Mouse (Mus musculus) 416B (cell line): ENCODE data around the gene Gga3.

Source experiments
- DNase-seq: peaks from one replicate; pipeline ENCODE4 v3.0.0; 2011; ENCODE audit warnings: low read depth

The Gga3 gene

GRCm38 (mm10) chr11:115612410-115613137, 8.7 kb upstream of the Gga3 start, which contains the start of gene Mif4gd:
Gene Mif4gd (minus strand): TSS chr11:115612969.
- DNase-seq = peak; percentile 92

DNA sequence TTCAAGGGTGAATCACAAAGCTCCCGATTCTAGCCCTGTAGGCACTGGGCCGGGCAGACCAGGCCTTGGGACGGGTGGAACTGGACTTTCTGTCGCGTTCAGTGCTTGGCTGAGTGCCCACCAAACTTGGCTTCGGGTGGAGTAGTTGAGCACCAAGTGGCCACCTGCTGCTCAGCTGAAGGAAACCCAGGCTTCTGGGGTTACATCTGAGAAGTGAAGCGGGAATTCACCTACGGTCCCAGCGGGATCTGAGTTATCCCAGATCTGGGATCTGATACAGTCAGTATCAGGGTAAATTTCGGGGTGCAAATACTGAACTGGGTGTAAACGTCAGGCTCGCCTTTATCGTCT, 8.2 kb upstream of the Gga3 start:
- peak; percentile 71 for DNase-seq

DNA sequence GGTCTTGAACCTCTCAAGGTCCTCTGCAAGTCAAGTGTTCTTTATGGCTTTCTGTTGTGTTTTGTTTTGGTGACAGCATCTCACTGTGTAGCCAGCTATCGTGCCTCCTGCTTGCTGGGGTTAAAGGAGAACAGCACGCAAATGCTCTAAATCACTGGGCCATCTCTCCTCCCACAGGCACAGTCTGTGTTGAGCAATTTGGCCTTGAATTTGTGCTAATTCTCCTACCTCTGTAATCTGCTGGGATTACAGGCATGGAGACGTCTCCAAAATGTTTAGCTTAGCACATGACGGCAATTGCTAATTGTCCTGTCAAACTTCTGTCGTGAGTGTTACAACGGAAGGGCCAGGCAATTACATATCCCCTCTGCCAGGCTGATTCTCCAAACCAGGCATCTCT, 7.3 kb upstream of the Gga3 start:
- no peak for DNase-seq

GRCm38 (mm10) chr11:115609576-115609975, 5.7 kb upstream of the Gga3 start:
- no peak for DNase-seq

- no peak for DNase-seq
Observed at GRCm38 (mm10) chr11:115608421-115609399, 4.9 kb upstream of the Gga3 start.

- no peak for DNase-seq
Observed at GRCm38 (mm10) chr11:115606733-115607132, 2.9 kb upstream of the Gga3 start.

GRCm38 (mm10) chr11:115604304-115604696, 449 bp upstream of the Gga3 start:
- peak; percentile 45 for DNase-seq

GRCm38 (mm10) chr11:115603128-115603475, 749 bp downstream of the Gga3 start:
- DNase-seq = peak; percentile 41

GRCm38 (mm10) chr11:115601174-115601573, 2.7 kb downstream of the Gga3 start:
- DNase-seq = peak; percentile 52

DNA sequence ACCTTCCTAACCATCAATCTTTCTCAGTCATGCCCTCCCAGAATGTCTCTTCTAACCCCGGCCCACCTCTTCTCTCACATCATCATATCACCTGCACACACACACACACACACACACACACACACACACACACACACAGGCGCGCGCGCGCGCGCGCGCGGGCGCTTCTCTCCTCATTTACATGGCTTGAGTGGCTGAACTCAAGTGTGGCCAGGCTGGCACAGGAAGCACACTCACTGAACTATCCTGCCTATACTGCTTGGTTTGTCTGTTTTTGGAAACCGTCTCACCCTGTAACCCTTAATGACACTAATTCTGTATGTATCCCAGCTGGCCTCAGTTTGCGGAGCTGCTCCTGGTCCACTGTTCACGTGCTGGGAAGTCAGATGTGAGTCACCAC, 3.1 kb downstream of the Gga3 start:
- DNase-seq = no peak

DNA sequence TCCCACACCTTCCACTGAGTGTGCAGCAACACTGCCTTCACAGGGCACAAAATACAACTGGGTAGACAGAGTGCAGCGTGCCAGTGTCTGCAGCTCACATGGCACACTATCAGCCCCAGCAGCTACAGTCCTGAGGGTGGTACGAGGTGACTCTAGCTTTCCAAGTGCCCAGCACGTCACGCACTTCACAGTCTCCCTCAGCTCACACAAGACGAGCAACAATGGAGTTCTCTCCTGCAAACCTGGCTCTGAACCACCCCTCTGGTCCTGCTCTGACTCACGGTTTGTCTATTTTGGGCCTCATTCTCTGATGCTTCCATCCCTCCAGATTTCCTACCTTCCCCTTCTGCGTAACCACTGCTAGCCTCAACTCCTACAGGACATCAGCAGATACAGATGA, 4.1 kb downstream of the Gga3 start:
- DNase-seq = no peak

DNA sequence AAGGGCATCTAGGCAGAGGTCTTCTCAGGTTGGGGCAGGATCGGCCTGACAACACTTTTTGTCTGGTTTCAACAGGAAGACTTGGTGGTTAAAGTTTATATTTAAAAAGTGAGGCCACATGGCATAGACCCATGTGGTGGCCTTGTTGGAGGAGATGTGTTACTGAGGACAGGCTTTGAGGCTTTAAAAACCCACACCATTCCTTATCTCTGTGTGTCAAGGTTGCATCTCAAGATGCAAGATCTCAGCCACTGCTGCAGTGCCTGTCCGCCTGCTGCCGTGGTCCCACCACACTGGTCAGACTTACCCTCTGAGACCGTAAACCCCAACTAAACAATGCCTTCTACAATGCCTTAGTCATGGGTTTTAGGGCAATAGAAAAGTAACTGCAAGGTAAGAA, 5.5 kb downstream of the Gga3 start:
- DNase-seq = peak; percentile 97

DNA sequence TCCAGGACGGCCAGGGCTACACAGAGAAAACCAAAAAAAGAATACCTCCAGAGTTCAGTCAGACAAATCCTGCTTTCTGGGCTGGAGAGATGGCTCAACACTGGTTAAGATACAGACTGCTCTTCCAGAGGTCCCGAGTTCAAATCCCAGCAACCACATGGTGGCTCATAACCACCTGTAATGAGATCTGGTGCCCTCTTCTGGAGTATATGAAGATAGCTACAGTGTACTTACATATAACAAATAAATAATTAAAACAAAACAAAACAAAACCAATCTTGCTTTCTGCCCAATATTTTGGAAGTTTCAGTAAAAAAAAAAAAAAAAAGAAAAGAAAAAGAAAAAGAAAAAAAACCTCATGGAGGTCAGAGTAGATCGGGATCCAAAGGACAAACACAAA, 8.6 kb downstream of the Gga3 start:
- peak; percentile 41 for DNase-seq

- no peak for DNase-seq
Observed at GRCm38 (mm10) chr11:115590526-115591075, 13.2 kb downstream of the Gga3 start.

- DNase-seq = no peak
Observed at GRCm38 (mm10) chr11:115587984-115588383, 15.9 kb downstream of the Gga3 start.

DNA sequence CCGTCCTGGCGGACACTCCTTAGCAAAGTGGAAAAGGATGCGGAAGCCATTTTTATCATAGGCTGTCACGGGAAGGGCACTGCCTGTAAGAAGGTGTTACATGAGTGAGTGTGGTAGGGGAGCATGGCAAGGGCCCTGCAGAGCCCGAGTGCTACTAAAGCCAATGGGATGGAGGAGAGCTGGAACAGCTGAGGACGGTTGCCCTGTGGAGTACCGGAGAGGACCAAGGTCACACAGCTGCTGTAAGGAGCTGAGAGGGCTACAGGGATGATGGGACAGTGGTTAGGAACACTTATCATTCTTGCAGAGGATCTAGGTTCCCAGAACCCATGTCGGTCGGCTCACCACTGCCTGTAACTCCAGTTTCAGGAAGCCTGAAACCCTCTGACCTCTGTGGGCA, 17.4 kb downstream of the Gga3 start:
- DNase-seq = no peak

DNA sequence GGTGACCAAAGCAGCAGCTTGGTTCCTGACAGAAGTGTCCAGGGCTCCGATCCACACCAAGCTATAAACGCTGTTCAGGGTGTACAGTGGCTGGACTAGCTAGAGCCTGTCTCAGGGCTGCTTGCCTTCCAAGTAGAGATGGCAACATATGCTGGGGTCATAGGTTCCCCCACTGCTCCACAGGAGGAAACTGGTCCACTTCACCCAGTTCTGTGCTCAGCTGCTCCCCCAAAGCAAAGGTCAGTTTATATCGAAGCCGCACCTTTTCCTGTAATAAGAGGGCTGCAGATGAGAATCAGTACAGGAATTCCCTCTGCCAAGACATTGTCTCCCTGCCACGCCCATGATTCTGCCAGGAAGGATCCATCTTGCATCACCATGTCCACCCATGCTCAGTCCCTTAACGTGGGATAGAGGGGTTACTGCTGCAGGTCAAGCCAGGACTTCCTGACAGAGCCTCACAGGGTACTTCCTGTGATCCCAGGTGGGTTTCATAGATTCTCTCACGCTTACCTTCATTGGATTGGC, 18.2 kb downstream of the Gga3 start:
- no peak for DNase-seq

GRCm38 (mm10) chr11:115584376-115585073, 19.3 kb downstream of the Gga3 start:
- DNase-seq = no peak

GRCm38 (mm10) chr11:115582913-115583606, 20.8 kb downstream of the Gga3 start:
- no peak for DNase-seq

- DNase-seq = no peak
Observed at GRCm38 (mm10) chr11:115579080-115579479, 24.8 kb downstream of the Gga3 start.

GRCm38 (mm10) chr11:115564961-115565360, 38.9 kb downstream of the Gga3 start:
- DNase-seq = peak; percentile 18
